8 mouse cellular contexts compared by ENCODE assay signal in genomic region chr10:26372940-26373931, GRCm38 (mm10). TPM values are rescaled to one million over a fixed set of nuclear protein-coding genes. Genes with fewer than 3 reads are reported as not detected.
DNase-seq lines count a peak whose midpoint lies in the region; ATAC-seq and TF ChIP-seq lines count a peak whose summit lies in the region.

No protein-coding gene starts in this region.

- peak; percentile 77 for TF ChIP-seq CTCF in cortical plate, adult 2 months (IDR thresholded peaks at IDR 0.05; ENCODE audit: extremely low read depth, insufficient read depth, low read length)

- H3K4me3 ChIP-seq in cortical plate, adult 2 months (ENCODE audit: insufficient read depth, low read length): peak overlapping the region; percentile 85

- ATAC-seq in megakaryocyte, adult 5-6 weeks (ENCODE audit: poor library complexity, severe bottlenecking): peak; percentile 68

- TF ChIP-seq POLR2A in cortical plate, adult 2 months (IDR thresholded peaks at IDR 0.05; ENCODE audit: extremely low read depth, insufficient read depth, low read length): no peak

- no peaks in the 10 kb centered on the region for H3K4me1 ChIP-seq in cortical plate, adult 2 months (ENCODE audit: control insufficient read depth, insufficient read depth, low read length)

- DNase-seq in adipocyte (ENCODE audit: low spot score): peak; percentile 95
- DNase-seq in gastrocnemius, postnatal 14 days: peak; percentile 71
- DNase-seq in induced T-regulatory cell, adult 2 months (ENCODE audit: low read depth): peak; percentile 95
- DNase-seq in left cerebral cortex, adult 8-10 months (ENCODE audit: low spot score in 2 of 2): peak; percentile 57 to 68
- peak; percentile 86 for DNase-seq in right cerebral cortex, adult 18-20 months
- DNase-seq in urinary bladder, adult 2 months (ENCODE audit: low spot score): peak; percentile 36

- intact Hi-C loops in gastrocnemius, postnatal 14 days (cut with DNase I; ENCODE audit: low total_unique reads): loop anchor here (10.0 kb wide), 1 partner anchor 512 kb away; no protein-coding TSS in a partner anchor

- H3K27ac ChIP-seq in cortical plate, adult 2 months (ENCODE audit: insufficient read depth, low read length): no peak overlapping the region

RNA-seq across cellular contexts. Expression of gene L3mbtl3, which starts 2.5 kb away (rescaled TPM):
- 15.6 and 15.7 TPM in 2 replicates for polyA plus RNA-seq in cortical plate, adult 2 months (2012; rRNA removed)
- total RNA-seq in gastrocnemius, postnatal 14 days (2021): 1 to 10 TPM; 6.7 to 7.1 TPM
- total RNA-seq in left cerebral cortex, adult 8-10 months (2022): 10 to 100 TPM; 21.5 to 27.3 (median 23.3) TPM
- 10.6 and 15.7 TPM in 2 replicates for total RNA-seq in megakaryocyte, adult 5-6 weeks (2015)
- total RNA-seq in megakaryocyte, adult 5-6 weeks (2017): 17.2 and 17.3 TPM in 2 replicates
- polyA plus RNA-seq in urinary bladder, adult 2 months (2012; rRNA removed): 6.8 and 9.5 TPM in 2 replicates

Comparison
In these comparisons a context has a peak if more than half of its experiments do, and no peak if none do; other contexts are left out.
1. DNase-seq: peak in every context shown above with its lines; median percentile 95 in adipocyte; 95 in induced T-regulatory cell, adult 2 months; 86 in right cerebral cortex, adult 18-20 months; 71 in gastrocnemius, postnatal 14 days; 62 in left cerebral cortex, adult 8-10 months; 36 in urinary bladder, adult 2 months.